Mouse (Mus musculus): ENCODE measurements around the gene Cab39l. TPM values are rescaled to one million over a fixed set of nuclear protein-coding genes. Genes with fewer than 3 reads are reported as not detected.

Cab39l gene
- polyA plus RNA-seq, 1 experiment: 36.6 TPM

- Histone ChIP-seq H3K9ac (ENCODE audit: low read depth, poor library complexity, severe bottlenecking) (no peak overlapping the region), H3K4me1 (ENCODE audit: control insufficient read depth, insufficient read depth, low read length) (peaks cover 2% of the 10 kb centered on the region), H3K27me3 (ENCODE audit: control insufficient read depth, insufficient read depth, low read length, poor library complexity, severe bottlenecking) (no peaks in the 10 kb centered on the region; the same call in 1 of the 2 replicates), H3K4me3 (ENCODE audit: low read depth, low read length) (no peak overlapping the region), H3K36me3 (ENCODE audit: control insufficient read depth, insufficient read depth, low read length, poor library complexity, severe bottlenecking) (no peaks in the 10 kb centered on the region), H3K27ac (ENCODE audit: insufficient read depth, low read length) (no peak overlapping the region), H3K9me3 (replicated peaks; ENCODE audit: control insufficient read depth, insufficient read depth, low read length, poor library complexity, severe bottlenecking) (no peaks in the 10 kb centered on the region)
- TF ChIP-seq POLR2A (IDR thresholded peaks at IDR 0.05; ENCODE audit: insufficient read depth, low read length) (no peak), EP300 (IDR thresholded peaks at IDR 0.05; ENCODE audit: insufficient read depth, low read depth, low read length) (no peak), CTCF (IDR thresholded peaks at IDR 0.05; ENCODE audit: low read depth, low read length) (no peak)
These were observed 186.4 kb downstream of the Cab39l start for GRCm38 (mm10) chr14:59627142-59627680.

- TF ChIP-seq CTCF (IDR thresholded peaks at IDR 0.05; ENCODE audit: low read depth, low read length) (no peak), POLR2A (IDR thresholded peaks at IDR 0.05; ENCODE audit: insufficient read depth, low read length) (no peak), EP300 (IDR thresholded peaks at IDR 0.05; ENCODE audit: insufficient read depth, low read depth, low read length) (no peak)
- peaks cover 2% of the 10 kb centered on the region for H3K4me1 ChIP-seq (ENCODE audit: control insufficient read depth, insufficient read depth, low read length)
- no peak overlapping the region for H3K4me3 ChIP-seq (ENCODE audit: low read depth, low read length)
These were observed 187.1 kb downstream of the Cab39l start for GRCm38 (mm10) chr14:59627823-59628222.

GRCm38 (mm10) chr14:59629308-59629707 lies 188.5 kb downstream of the Cab39l start:
- H3K27me3 ChIP-seq (ENCODE audit: control insufficient read depth, insufficient read depth, low read length, poor library complexity, severe bottlenecking): no peaks in the 10 kb centered on the region; the same call in 1 of the 2 replicates
- TF ChIP-seq CTCF (IDR thresholded peaks at IDR 0.05; ENCODE audit: low read depth, low read length) (no peak), EP300 (IDR thresholded peaks at IDR 0.05; ENCODE audit: insufficient read depth, low read depth, low read length) (no peak), POLR2A (IDR thresholded peaks at IDR 0.05; ENCODE audit: insufficient read depth, low read length) (no peak)
- no peaks in the 10 kb centered on the region for H3K9me3 ChIP-seq (replicated peaks; ENCODE audit: control insufficient read depth, insufficient read depth, low read length, poor library complexity, severe bottlenecking)
- H3K4me3 ChIP-seq (ENCODE audit: low read depth, low read length): no peak overlapping the region
- no peak overlapping the region for H3K27ac ChIP-seq (ENCODE audit: insufficient read depth, low read length)
- H3K36me3 ChIP-seq (ENCODE audit: control insufficient read depth, insufficient read depth, low read length, poor library complexity, severe bottlenecking): no peaks in the 10 kb centered on the region
- H3K9ac ChIP-seq (ENCODE audit: low read depth, poor library complexity, severe bottlenecking): no peak overlapping the region
- H3K4me1 ChIP-seq (ENCODE audit: control insufficient read depth, insufficient read depth, low read length): peaks cover 2% of the 10 kb centered on the region

More at GRCm38 (mm10) chr14:59627823-59628222, 187.1 kb downstream of the Cab39l start:
- H3K9ac ChIP-seq (ENCODE audit: low read depth, poor library complexity, severe bottlenecking): no peak overlapping the region
- H3K27me3 ChIP-seq (ENCODE audit: control insufficient read depth, insufficient read depth, low read length, poor library complexity, severe bottlenecking): no peaks in the 10 kb centered on the region; the same call in 1 of the 2 replicates
- no peaks in the 10 kb centered on the region for H3K36me3 ChIP-seq (ENCODE audit: control insufficient read depth, insufficient read depth, low read length, poor library complexity, severe bottlenecking)
- H3K9me3 ChIP-seq (replicated peaks; ENCODE audit: control insufficient read depth, insufficient read depth, low read length, poor library complexity, severe bottlenecking): no peaks in the 10 kb centered on the region
- H3K27ac ChIP-seq (ENCODE audit: insufficient read depth, low read length): no peak overlapping the region

DNA sequence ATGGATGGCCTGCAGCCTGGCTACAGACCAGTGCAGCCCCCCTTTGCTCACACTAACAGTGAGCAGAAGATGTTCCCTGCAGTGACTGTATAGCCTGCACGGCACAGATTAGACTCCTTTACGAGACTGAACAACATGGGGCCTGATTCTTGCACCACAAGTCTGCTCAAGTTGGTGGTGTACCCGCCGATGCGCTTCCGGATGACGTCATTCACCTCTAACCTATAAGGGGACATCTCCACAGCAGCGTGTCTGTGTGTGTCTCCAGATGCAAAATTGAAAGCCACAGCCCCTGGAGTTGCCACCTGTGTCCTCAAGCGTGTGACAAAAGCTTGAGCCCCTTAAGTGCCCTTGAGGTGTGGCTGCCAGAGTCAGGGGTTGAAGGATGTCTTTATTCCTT lies 189.3 kb downstream of the Cab39l start:
- TF ChIP-seq EP300 (IDR thresholded peaks at IDR 0.05; ENCODE audit: insufficient read depth, low read depth, low read length) (no peak), CTCF (IDR thresholded peaks at IDR 0.05; ENCODE audit: low read depth, low read length) (no peak), POLR2A (IDR thresholded peaks at IDR 0.05; ENCODE audit: insufficient read depth, low read length) (no peak)
- no peak overlapping the region for H3K9ac ChIP-seq (ENCODE audit: low read depth, poor library complexity, severe bottlenecking)
- H3K36me3 ChIP-seq (ENCODE audit: control insufficient read depth, insufficient read depth, low read length, poor library complexity, severe bottlenecking): no peaks in the 10 kb centered on the region
- H3K4me1 ChIP-seq (ENCODE audit: control insufficient read depth, insufficient read depth, low read length): no peaks in the 10 kb centered on the region
- H3K9me3 ChIP-seq (replicated peaks; ENCODE audit: control insufficient read depth, insufficient read depth, low read length, poor library complexity, severe bottlenecking): no peaks in the 10 kb centered on the region
- no peak overlapping the region for H3K27ac ChIP-seq (ENCODE audit: insufficient read depth, low read length)
- no peaks in the 10 kb centered on the region; the same call in 1 of the 2 replicates for H3K27me3 ChIP-seq (ENCODE audit: control insufficient read depth, insufficient read depth, low read length, poor library complexity, severe bottlenecking)
- H3K4me3 ChIP-seq (ENCODE audit: low read depth, low read length): no peak overlapping the region

GRCm38 (mm10) chr14:59632067-59632466 lies 191.3 kb downstream of the Cab39l start:
- H3K4me1 ChIP-seq (ENCODE audit: control insufficient read depth, insufficient read depth, low read length): no peaks in the 10 kb centered on the region
- no peak overlapping the region for H3K4me3 ChIP-seq (ENCODE audit: low read depth, low read length)
- H3K9me3 ChIP-seq (replicated peaks; ENCODE audit: control insufficient read depth, insufficient read depth, low read length, poor library complexity, severe bottlenecking): no peaks in the 10 kb centered on the region
- H3K36me3 ChIP-seq (ENCODE audit: control insufficient read depth, insufficient read depth, low read length, poor library complexity, severe bottlenecking): no peaks in the 10 kb centered on the region
- H3K9ac ChIP-seq (ENCODE audit: low read depth, poor library complexity, severe bottlenecking): no peak overlapping the region
- H3K27me3 ChIP-seq (ENCODE audit: control insufficient read depth, insufficient read depth, low read length, poor library complexity, severe bottlenecking): no peaks in the 10 kb centered on the region
- no peak overlapping the region for H3K27ac ChIP-seq (ENCODE audit: insufficient read depth, low read length)
- no peak for TF ChIP-seq CTCF (IDR thresholded peaks at IDR 0.05; ENCODE audit: low read depth, low read length)
- no peak for TF ChIP-seq EP300 (IDR thresholded peaks at IDR 0.05; ENCODE audit: insufficient read depth, low read depth, low read length)
- TF ChIP-seq POLR2A (IDR thresholded peaks at IDR 0.05; ENCODE audit: insufficient read depth, low read length): no peak

DNA sequence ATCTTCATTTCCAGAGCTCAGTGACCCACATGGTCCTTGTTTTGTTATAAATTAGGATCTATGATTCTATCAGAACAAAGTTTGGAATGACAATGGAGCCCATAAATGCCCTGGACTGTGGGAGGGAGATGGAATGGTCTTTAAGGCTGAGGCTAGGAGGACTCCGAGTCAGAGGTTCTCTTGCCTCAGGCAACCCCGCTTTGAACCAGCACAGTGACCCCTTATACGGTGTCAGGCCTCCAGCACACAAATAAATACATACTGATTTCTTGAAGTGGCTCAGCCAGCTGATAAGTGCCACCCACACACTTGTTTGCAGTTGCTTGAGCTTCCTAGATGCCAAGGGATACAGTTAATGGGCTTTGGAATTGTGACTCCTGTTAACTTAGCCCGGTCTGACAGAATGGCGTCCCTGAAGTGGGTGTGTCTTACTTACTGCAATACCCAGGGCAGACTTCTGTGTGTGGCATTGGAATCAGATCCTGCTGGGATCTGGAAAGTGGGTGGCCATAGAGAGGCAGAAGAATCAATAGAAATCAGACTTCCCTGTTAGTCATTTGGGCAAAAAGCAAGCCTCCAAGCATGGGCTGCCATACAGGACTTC lies 192.6 kb downstream of the Cab39l start:
- Histone ChIP-seq H3K9ac (ENCODE audit: low read depth, poor library complexity, severe bottlenecking) (no peak overlapping the region), H3K4me3 (ENCODE audit: low read depth, low read length) (no peak overlapping the region), H3K4me1 (ENCODE audit: control insufficient read depth, insufficient read depth, low read length) (no peaks in the 10 kb centered on the region), H3K27ac (ENCODE audit: insufficient read depth, low read length) (no peak overlapping the region), H3K9me3 (replicated peaks; ENCODE audit: control insufficient read depth, insufficient read depth, low read length, poor library complexity, severe bottlenecking) (no peaks in the 10 kb centered on the region), H3K36me3 (ENCODE audit: control insufficient read depth, insufficient read depth, low read length, poor library complexity, severe bottlenecking) (no peaks in the 10 kb centered on the region), H3K27me3 (ENCODE audit: control insufficient read depth, insufficient read depth, low read length, poor library complexity, severe bottlenecking) (no peaks in the 10 kb centered on the region)
- no peak for TF ChIP-seq EP300 (IDR thresholded peaks at IDR 0.05; ENCODE audit: insufficient read depth, low read depth, low read length)

Measured in ES-Bruce4 (cell line).